Mouse (Mus musculus) liver, adult 10 weeks (tissue): Measurements from ENCODE around the gene Gm28102. TPM values are rescaled to one million over a fixed set of nuclear protein-coding genes. Genes with fewer than 3 reads are reported as not detected.

Experiments
- polyA plus RNA-seq: library from polyadenylated mRNA; stranded (reverse); fragments of 350-450 nt; fragmentation: Illumina TruSeq; extraction: RNeasy Lipid Tissue Mini Kit (QIAGEN cat#74804); gene quantifications from one replicate; pipeline ENCODE4 v1.2.3, GENCODE M21; 2014; ENCODE audit warnings: low read depth, low replicate concordance

Gm28102 gene
- polyA plus RNA-seq = not detected

DNA sequence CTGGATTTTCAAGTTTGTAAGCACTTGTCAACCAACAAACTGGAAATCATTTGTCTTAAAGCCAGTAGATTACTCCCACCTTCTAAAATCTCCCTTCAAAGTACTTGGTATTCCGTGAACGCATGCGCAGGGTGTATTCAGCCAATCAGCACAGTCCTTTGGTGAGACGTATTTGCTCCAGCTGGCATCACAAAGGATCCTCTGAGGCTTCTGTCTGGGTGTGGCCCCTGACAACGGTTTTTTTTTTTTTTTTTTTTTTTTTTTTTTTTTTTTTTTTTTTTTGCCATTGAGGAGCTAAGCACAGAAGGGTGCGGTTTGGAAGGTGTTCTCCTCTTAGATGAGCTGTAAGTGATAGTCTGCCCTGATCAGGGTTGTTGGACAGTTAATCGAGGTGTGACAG is at the start of gene Gm28102:
TSS of gene Gm28102 (plus strand) at position 301 of the 400 bp plus-strand sequence.

